Mouse (Mus musculus) left cerebral cortex, postnatal 25 days (tissue): ENCODE measurements at regions not wholly inside any gene's neighbourhood (a gene's known extent, or its start where the extent isn't known, plus 50 kb on each side); places are given as distances from the start of the nearest gene placed in this dataset.

Source experiments
- DNase-seq, 2 experiments: peaks; one replicate each; pipeline ENCODE4 v3.0.0; 2022; ENCODE audit warnings: low spot score in 2 of 2, mixed read lengths in 1 of 2
- intact Hi-C: fragments of 180-260 bp; cut with DNase I; formaldehyde crosslinking; loops from one replicate; pipeline ENCODE4 v1.15.1; 2025

- peak; percentile 63 to 64 for DNase-seq
- intact Hi-C loops, result no loop called here
Measured at GRCm38 (mm10) chr9:61862071-61862480, 52.3 kb downstream of the Rplp1 start.

GRCm38 (mm10) chr9:61860147-61860546 lies 54.2 kb downstream of the Rplp1 start:
- peak; percentile 29 to 65 for DNase-seq
- intact Hi-C loops, result no loop called here

- no peak for DNase-seq
- intact Hi-C loops, result no loop called here
Measured at GRCm38 (mm10) chr9:61859438-61859837, 54.9 kb downstream of the Rplp1 start.

- no peak for DNase-seq
- intact Hi-C loops, result no loop called here
Measured at GRCm38 (mm10) chr9:61857817-61858216, 56.5 kb downstream of the Rplp1 start.

GRCm38 (mm10) chr9:61856686-61857085 lies 57.7 kb downstream of the Rplp1 start:
- intact Hi-C loops, result no loop called here
- DNase-seq, result no peak

- peak in 1 of 2 experiments; percentile 45 for DNase-seq
- intact Hi-C loops, result no loop called here
Measured at GRCm38 (mm10) chr9:61855686-61856085, 58.7 kb downstream of the Rplp1 start.

GRCm38 (mm10) chr9:61853841-61854240 lies 60.5 kb downstream of the Rplp1 start:
- intact Hi-C loops, result no loop called here
- no peak for DNase-seq

GRCm38 (mm10) chr9:61851331-61851730 lies 63.0 kb downstream of the Rplp1 start:
- no peak for DNase-seq
- intact Hi-C loops, result no loop called here

- intact Hi-C loops, result no loop called here
- DNase-seq, result no peak
Measured at GRCm38 (mm10) chr9:61848401-61848800, 65.9 kb downstream of the Rplp1 start.

GRCm38 (mm10) chr9:61847496-61847895 lies 66.8 kb downstream of the Rplp1 start:
- no peak for DNase-seq
- intact Hi-C loops, result no loop called here

GRCm38 (mm10) chr9:61844645-61845044 lies 69.7 kb downstream of the Rplp1 start:
- intact Hi-C loops, result no loop called here
- DNase-seq, result no peak

GRCm38 (mm10) chr9:61844141-61844540 lies 70.2 kb downstream of the Rplp1 start:
- intact Hi-C loops, result no loop called here
- no peak for DNase-seq

- intact Hi-C loops, result no loop called here
- DNase-seq, result no peak
Measured at GRCm38 (mm10) chr9:61843513-61843912, 70.8 kb downstream of the Rplp1 start.

GRCm38 (mm10) chr9:61842384-61842783 lies 72.0 kb downstream of the Rplp1 start:
- DNase-seq, result no peak
- intact Hi-C loops, result no loop called here

- intact Hi-C loops, result no loop called here
- no peak for DNase-seq
Measured at GRCm38 (mm10) chr9:61841222-61841621, 73.1 kb downstream of the Rplp1 start.

- no peak for DNase-seq
- intact Hi-C loops, result no loop called here
Measured at GRCm38 (mm10) chr9:61840353-61840752, 74.0 kb downstream of the Rplp1 start.

- DNase-seq, result no peak
- intact Hi-C loops, result loop anchor here (5.0 kb wide), 3 partner anchors 201 to 786 kb away; no protein-coding TSS in a partner anchor
Measured at GRCm38 (mm10) chr9:61833226-61833625, 81.1 kb downstream of the Rplp1 start.

GRCm38 (mm10) chr9:61830236-61830635 lies 84.1 kb downstream of the Rplp1 start:
- intact Hi-C loops, result loop anchor here (2.0 to 5.0 kb wide), 4 partner anchors 198 to 783 kb away; partner anchors contain the start of gene Tle3

GRCm38 (mm10) chr9:61829736-61830135 lies 84.6 kb downstream of the Rplp1 start:
- intact Hi-C loops, result loop anchor here (2.0 to 10.0 kb wide), 11 partner anchors 37 to 932 kb away; partner anchors contain the start of gene Tle3
- peak; percentile 26 to 86 for DNase-seq

More at GRCm38 (mm10) chr9:61830236-61830635, 84.1 kb downstream of the Rplp1 start:
- DNase-seq, result peak; percentile 88 to 93

GRCm38 (mm10) chr9:61829301-61829700 lies 85.0 kb downstream of the Rplp1 start:
- no peak for DNase-seq
- intact Hi-C loops, result loop anchor here (2.0 to 10.0 kb wide), 7 partner anchors 37 to 932 kb away; no protein-coding TSS in a partner anchor

- intact Hi-C loops, result loop anchor here (2.0 to 10.0 kb wide), 7 partner anchors 35 to 930 kb away; no protein-coding TSS in a partner anchor
- no peak for DNase-seq
Measured at GRCm38 (mm10) chr9:61827721-61828120, 86.6 kb downstream of the Rplp1 start.

- intact Hi-C loops, result loop anchor here (5.0 to 10.0 kb wide), 6 partner anchors 35 to 930 kb away; no protein-coding TSS in a partner anchor
Measured at GRCm38 (mm10) chr9:61827014-61827413, 87.3 kb downstream of the Rplp1 start.

More at GRCm38 (mm10) chr9:61827014-61827413, 87.3 kb downstream of the Rplp1 start:
- DNase-seq, result no peak
